Mouse (Mus musculus) neural tube, embryonic 14.5 days (tissue): ENCODE measurements around the gene Aprt. TPM values are rescaled to one million over a fixed set of nuclear protein-coding genes. Genes with fewer than 3 reads are reported as not detected.

Experiments
- ATAC-seq: fragments of 200-750 bp; cut with Nextera tagmentation; 2 replicates; pipeline ENCODE4 v1.8.0; 2017; ENCODE audit warnings: low read depth, mild to moderate bottlenecking, moderate TSS enrichment, moderate library complexity
- H3K27ac ChIP-seq: fragments of 300-500 bp; sonication (generic); 2 replicates; pipeline ENCODE4 v1.5.1; 2014; ENCODE audit warnings: low read depth, mild to moderate bottlenecking, control low read depth, low read length, moderate library complexity, mixed read lengths
- H3K27me3 ChIP-seq: fragments of 300-500 bp; sonication (generic); 2 replicates; pipeline ENCODE4 v1.6.1; 2014; ENCODE audit warnings: low read length; ENCODE audit not compliant: control insufficient read depth, insufficient read depth
- H3K36me3 ChIP-seq: fragments of 300-500 bp; sonication (generic); 2 replicates; pipeline ENCODE4 v1.6.1; 2014; ENCODE audit warnings: low read length, mixed read lengths; ENCODE audit not compliant: control insufficient read depth, insufficient read depth
- H3K4me1 ChIP-seq: fragments of 300-500 bp; sonication (generic); 2 replicates; pipeline ENCODE4 v1.6.1; 2014; ENCODE audit warnings: low read length; ENCODE audit not compliant: control insufficient read depth, insufficient read depth
- H3K4me2 ChIP-seq: fragments of 300-500 bp; sonication (generic); 2 replicates; pipeline ENCODE4 v1.6.1; 2014; ENCODE audit warnings: mild to moderate bottlenecking, low read depth, low read length, control low read depth
- H3K4me3 ChIP-seq: fragments of 300-500 bp; sonication (generic); 2 replicates; pipeline ENCODE4 v1.5.1; 2014; ENCODE audit warnings: low read depth, low read length, control low read depth, mixed read lengths
- H3K9ac ChIP-seq: fragments of 300-500 bp; sonication (generic); replicated peaks from 2 replicates; pipeline ENCODE4 v1.6.1; 2014; ENCODE audit warnings: low read depth, mild to moderate bottlenecking, control low read depth, low read length, mixed read lengths
- H3K9me3 ChIP-seq: fragments of 300-500 bp; sonication (generic); 2 replicates; pipeline ENCODE4 v1.6.1; 2016; ENCODE audit warnings: low read length; ENCODE audit not compliant: control insufficient read depth
- WGBS: fragments of 180-500 bp; shearing (Covaris S2); extraction: QIAGEN DNeasy Blood & Tissue Kit; methylation state at CpG from one replicate; pipeline ENCODE4 v1.1.7; 2014; 5-methylcytosine and 5-hydroxymethylcytosine counted together
- polyA plus RNA-seq: library from polyadenylated mRNA; unstranded; fragments of >200 nt; fragmentation: Nextera tagmentation; extraction: Ambion mirVana; gene quantifications from 2 replicates; pipeline ENCODE4 v1.2.1, GENCODE M21; 2014

Gene Aprt
- polyA plus RNA-seq, 1 experiment from 2014 or later: 179 TPM

- WGBS: 63% methylated on average over 4 of the region's 4 CpGs
- H3K27me3 ChIP-seq: no peaks in the 10 kb centered on the region
- H3K4me3 ChIP-seq: no peak overlapping the region
- H3K36me3 ChIP-seq: no peaks in the 10 kb centered on the region
- 0 out of 2 replicates have a peak, but pooled peaks cover 7% of the 10 kb centered on the region for H3K4me1 ChIP-seq
- ATAC-seq: no peak
- H3K4me2 ChIP-seq: no peak overlapping the region
- no peak overlapping the region for H3K9ac ChIP-seq
- H3K9me3 ChIP-seq: no peaks in the 10 kb centered on the region
- no peak overlapping the region for H3K27ac ChIP-seq
Measured at GRCm38 (mm10) chr8:122596031-122596430, 19.3 kb upstream of the Aprt start.

- Histone ChIP-seq H3K4me2 (no peak overlapping the region), H3K36me3 (no peaks in the 10 kb centered on the region), H3K4me1 (0 out of 2 replicates have a peak, but pooled peaks cover 7% of the 10 kb centered on the region), H3K9me3 (no peaks in the 10 kb centered on the region), H3K27ac (no peak overlapping the region), H3K27me3 (no peaks in the 10 kb centered on the region), H3K4me3 (no peak overlapping the region), H3K9ac (no peak overlapping the region)
- peak; percentile 24; the same call in 1 of the 2 replicates for ATAC-seq
- WGBS: 61% methylated on average over 19 of the region's 19 CpGs
Measured at GRCm38 (mm10) chr8:122593783-122594507, 17.2 kb upstream of the Aprt start.

GRCm38 (mm10) chr8:122593240-122593639 lies 16.5 kb upstream of the Aprt start:
- no peak for ATAC-seq
- H3K27ac ChIP-seq: no peak overlapping the region
- WGBS: 60% methylated on average over 12 of the region's 12 CpGs
- no peak overlapping the region for H3K9ac ChIP-seq
- no peaks in the 10 kb centered on the region for H3K36me3 ChIP-seq
- H3K4me1 ChIP-seq: 0 out of 2 replicates have a peak, but pooled peaks cover 7% of the 10 kb centered on the region
- no peaks in the 10 kb centered on the region for H3K9me3 ChIP-seq
- no peak overlapping the region for H3K4me3 ChIP-seq
- no peaks in the 10 kb centered on the region for H3K27me3 ChIP-seq
- H3K4me2 ChIP-seq: no peak overlapping the region

- 87% methylated on average over 10 of the region's 10 CpGs for WGBS
- Histone ChIP-seq H3K9ac (no peak overlapping the region), H3K27ac (no peak overlapping the region), H3K4me3 (no peak overlapping the region), H3K4me2 (no peak overlapping the region), H3K36me3 (no peaks in the 10 kb centered on the region), H3K4me1 (0 out of 2 replicates have a peak, but pooled peaks cover 7% of the 10 kb centered on the region), H3K9me3 (no peaks in the 10 kb centered on the region), H3K27me3 (no peaks in the 10 kb centered on the region)
- no peak for ATAC-seq
Measured at GRCm38 (mm10) chr8:122586749-122587148, 10.0 kb upstream of the Aprt start.

GRCm38 (mm10) chr8:122586171-122586570 lies 9.5 kb upstream of the Aprt start:
- Histone ChIP-seq H3K4me3 (no peak overlapping the region), H3K36me3 (no peaks in the 10 kb centered on the region), H3K27me3 (no peaks in the 10 kb centered on the region), H3K4me2 (no peak overlapping the region), H3K4me1 (0 out of 2 replicates have a peak, but pooled peaks cover 7% of the 10 kb centered on the region), H3K9me3 (no peaks in the 10 kb centered on the region), H3K27ac (no peak overlapping the region), H3K9ac (no peak overlapping the region)
- 40% methylated on average over 7 of the region's 7 CpGs for WGBS
- ATAC-seq: peak; percentile 54; the same call in 1 of the 2 replicates

- Histone ChIP-seq H3K9me3 (no peaks in the 10 kb centered on the region), H3K9ac (no peak overlapping the region), H3K4me2 (no peak overlapping the region), H3K4me1 (0 out of 2 replicates have a peak, but pooled peaks cover 7% of the 10 kb centered on the region), H3K4me3 (no peak overlapping the region), H3K27me3 (no peaks in the 10 kb centered on the region), H3K27ac (no peak overlapping the region), H3K36me3 (no peaks in the 10 kb centered on the region)
- ATAC-seq: no peak
- WGBS: 79% methylated on average over 14 of the region's 14 CpGs
Measured at GRCm38 (mm10) chr8:122585411-122585891, 8.7 kb upstream of the Aprt start.

GRCm38 (mm10) chr8:122584981-122585380 lies 8.3 kb upstream of the Aprt start:
- Histone ChIP-seq H3K4me3 (no peak overlapping the region), H3K27me3 (no peaks in the 10 kb centered on the region), H3K36me3 (no peaks in the 10 kb centered on the region), H3K27ac (no peak overlapping the region), H3K9ac (no peak overlapping the region), H3K4me1 (0 out of 2 replicates have a peak, but pooled peaks cover 7% of the 10 kb centered on the region), H3K9me3 (no peaks in the 10 kb centered on the region), H3K4me2 (no peak overlapping the region)
- 75% methylated on average over 9 of the region's 9 CpGs for WGBS
- no peak for ATAC-seq

GRCm38 (mm10) chr8:122580926-122581325 lies 4.2 kb upstream of the Aprt start:
- H3K4me2 ChIP-seq: no peak overlapping the region
- no peak overlapping the region for H3K27ac ChIP-seq
- H3K4me3 ChIP-seq: no peak overlapping the region
- no peaks in the 10 kb centered on the region for H3K27me3 ChIP-seq
- no peak for ATAC-seq
- H3K36me3 ChIP-seq: no peaks in the 10 kb centered on the region
- no peaks in the 10 kb centered on the region for H3K9me3 ChIP-seq
- peaks cover 11% of the 10 kb centered on the region for H3K4me1 ChIP-seq
- WGBS: 64% methylated on average over 13 of the region's 15 CpGs
- no peak overlapping the region for H3K9ac ChIP-seq

- peaks cover 17% of the 10 kb centered on the region for H3K4me1 ChIP-seq
- no peaks in the 10 kb centered on the region for H3K36me3 ChIP-seq
- ATAC-seq: no peak
- H3K9me3 ChIP-seq: no peaks in the 10 kb centered on the region
- no peak overlapping the region for H3K4me2 ChIP-seq
- H3K4me3 ChIP-seq: no peak overlapping the region
- WGBS: 28% methylated on average over 7 of the region's 7 CpGs
- H3K9ac ChIP-seq: no peak overlapping the region
- H3K27ac ChIP-seq: no peak overlapping the region
- no peaks in the 10 kb centered on the region for H3K27me3 ChIP-seq
Measured at GRCm38 (mm10) chr8:122579196-122579595, 2.5 kb upstream of the Aprt start.
